Mouse (Mus musculus) thymus, postnatal 4 days (tissue): ENCODE data around the gene Slc35f2.

Experiments
- DNase-seq: peaks from one replicate; pipeline ENCODE4 v3.0.0; 2021

Gene Slc35f2

GRCm38 (mm10) chr9:53771344-53772021 lies at the start of gene Slc35f2:
Gene Slc35f2, plus strand, starts transcription at chr9:53771538.
- peak; percentile 81 for DNase-seq

GRCm38 (mm10) chr9:53740829-53741404 lies 30.4 kb upstream of the Slc35f2 start:
- no peak for DNase-seq

- DNase-seq: no peak
Measured at GRCm38 (mm10) chr9:53750411-53750810, 20.9 kb upstream of the Slc35f2 start.

- DNase-seq: no peak
Measured at GRCm38 (mm10) chr9:53750899-53751298, 20.4 kb upstream of the Slc35f2 start.

GRCm38 (mm10) chr9:53754801-53755200 lies 16.5 kb upstream of the Slc35f2 start:
- DNase-seq: no peak

GRCm38 (mm10) chr9:53758142-53758541 lies 13.2 kb upstream of the Slc35f2 start:
- no peak for DNase-seq

- DNase-seq: no peak
Measured at GRCm38 (mm10) chr9:53764697-53765096, 6.6 kb upstream of the Slc35f2 start.

GRCm38 (mm10) chr9:53768486-53768885 lies 2.9 kb upstream of the Slc35f2 start:
- no peak for DNase-seq

- no peak for DNase-seq
Measured at GRCm38 (mm10) chr9:53770771-53771343, 481 bp upstream of the Slc35f2 start.

GRCm38 (mm10) chr9:53772121-53772561 lies 803 bp downstream of the Slc35f2 start:
- peak; percentile 55 for DNase-seq

GRCm38 (mm10) chr9:53775511-53775910 lies 4.2 kb downstream of the Slc35f2 start:
- DNase-seq: no peak

- DNase-seq: peak; percentile 57
Measured at GRCm38 (mm10) chr9:53786561-53787407, 15.4 kb downstream of the Slc35f2 start.

GRCm38 (mm10) chr9:53793830-53794330 lies 22.5 kb downstream of the Slc35f2 start:
- no peak for DNase-seq

- no peak for DNase-seq
Measured at GRCm38 (mm10) chr9:53794490-53794889, 23.2 kb downstream of the Slc35f2 start.

GRCm38 (mm10) chr9:53795351-53795750 lies 24.0 kb downstream of the Slc35f2 start:
- DNase-seq: peak; percentile 37

GRCm38 (mm10) chr9:53796386-53796785 lies 25.0 kb downstream of the Slc35f2 start:
- DNase-seq: no peak

- no peak for DNase-seq
Measured at GRCm38 (mm10) chr9:53797141-53797540, 25.8 kb downstream of the Slc35f2 start.

GRCm38 (mm10) chr9:53802921-53803320 lies 31.6 kb downstream of the Slc35f2 start:
- DNase-seq: no peak

GRCm38 (mm10) chr9:53806496-53807086 lies 35.3 kb downstream of the Slc35f2 start:
- DNase-seq: peak; percentile 66

GRCm38 (mm10) chr9:53813418-53813817 lies 42.1 kb downstream of the Slc35f2 start:
- no peak for DNase-seq

- DNase-seq: peak; percentile 91
Measured at GRCm38 (mm10) chr9:53818760-53819159, 47.4 kb downstream of the Slc35f2 start.

GRCm38 (mm10) chr9:53825318-53825717 lies 54.0 kb downstream of the Slc35f2 start:
- DNase-seq: peak; percentile 22
